Mouse (Mus musculus) large intestine, adult 2 months (tissue): ENCODE measurements around the gene Mif4gd. TPM values are rescaled to one million over a fixed set of nuclear protein-coding genes. Genes with fewer than 3 reads are reported as not detected.

Experiments used
- DNase-seq: peaks from one replicate; pipeline ENCODE4 v3.0.0-alpha.2; 2012; ENCODE audit warnings: low read depth, low spot score
- WGBS: fragments of 180-500 bp; shearing (Covaris S2); methylation state at CpG from one replicate; pipeline ENCODE4 v1.1.7; 2018; 5-methylcytosine and 5-hydroxymethylcytosine counted together
- polyA plus RNA-seq: library from polyadenylated mRNA; depleted of rRNA; stranded (reverse); fragments of >200 nt; gene quantifications from 2 replicates; pipeline ENCODE4 v1.2.3, GENCODE M21; 2012

The Mif4gd gene
- polyA plus RNA-seq, 1 experiment = 114 TPM

- 85% methylated on average over 8 of the region's 8 CpGs for WGBS
Measured at GRCm38 (mm10) chr11:115635041-115635440, 22.3 kb upstream of the Mif4gd start.

GRCm38 (mm10) chr11:115634109-115634508 lies 21.3 kb upstream of the Mif4gd start:
- WGBS = 65% methylated on average over 4 of the region's 4 CpGs
- no peak for DNase-seq

More at GRCm38 (mm10) chr11:115635041-115635440, 22.3 kb upstream of the Mif4gd start:
- no peak for DNase-seq

- 82% methylated on average over 10 of the region's 10 CpGs for WGBS
Measured at GRCm38 (mm10) chr11:115632862-115633261, 20.1 kb upstream of the Mif4gd start.

GRCm38 (mm10) chr11:115632247-115632646 lies 19.5 kb upstream of the Mif4gd start:
- 63% methylated on average over 7 of the region's 7 CpGs for WGBS
- DNase-seq = no peak

More at GRCm38 (mm10) chr11:115632862-115633261, 20.1 kb upstream of the Mif4gd start:
- DNase-seq = no peak

GRCm38 (mm10) chr11:115631505-115631890 lies 18.7 kb upstream of the Mif4gd start:
- no peak for DNase-seq
- WGBS = 27% methylated on average over 3 of the region's 3 CpGs

- no peak for DNase-seq
- 19% methylated on average over 16 of the region's 16 CpGs for WGBS
Measured at GRCm38 (mm10) chr11:115630532-115631504, 18.0 kb upstream of the Mif4gd start.

- no peak for DNase-seq
- 82% methylated on average over 13 of the region's 13 CpGs for WGBS
Measured at GRCm38 (mm10) chr11:115629734-115630531, 17.2 kb upstream of the Mif4gd start.

- DNase-seq = no peak
- WGBS = 40% methylated on average over 13 of the region's 13 CpGs
Measured at GRCm38 (mm10) chr11:115628465-115629101, 15.8 kb upstream of the Mif4gd start.

- under 1% methylated on average over 47 of the region's 47 CpGs for WGBS
- DNase-seq = peak; percentile 99
Measured at GRCm38 (mm10) chr11:115627705-115628464, 15.1 kb upstream of the Mif4gd start, which contains the start of gene Slc25a19. Slc25a19 (minus strand) TSS chr11:115628295.

- no peak for DNase-seq
- WGBS = 38% methylated on average over 11 of the region's 11 CpGs
Measured at GRCm38 (mm10) chr11:115626824-115627616, 14.3 kb upstream of the Mif4gd start.

GRCm38 (mm10) chr11:115625877-115626276 lies 13.1 kb upstream of the Mif4gd start:
- WGBS = 66% methylated on average over 9 of the region's 9 CpGs
- no peak for DNase-seq

- WGBS = 72% methylated on average over 9 of the region's 9 CpGs
- DNase-seq = no peak
Measured at GRCm38 (mm10) chr11:115623487-115624070, 10.8 kb upstream of the Mif4gd start.

- no peak for DNase-seq
- 94% methylated on average over 7 of the region's 7 CpGs for WGBS
Measured at GRCm38 (mm10) chr11:115619949-115620348, 7.2 kb upstream of the Mif4gd start.

- WGBS = 90% methylated on average over 16 of the region's 16 CpGs
- DNase-seq = no peak
Measured at GRCm38 (mm10) chr11:115618732-115619516, 6.2 kb upstream of the Mif4gd start.

- no peak for DNase-seq
- WGBS = 82% methylated on average over 2 of the region's 2 CpGs
Measured at GRCm38 (mm10) chr11:115618001-115618400, 5.2 kb upstream of the Mif4gd start.

- no peak for DNase-seq
- 87% methylated on average over 6 of the region's 6 CpGs for WGBS
Measured at GRCm38 (mm10) chr11:115616893-115617292, 4.1 kb upstream of the Mif4gd start.

- WGBS = 95% methylated on average over 7 of the region's 7 CpGs
- DNase-seq = no peak
Measured at GRCm38 (mm10) chr11:115616371-115616770, 3.6 kb upstream of the Mif4gd start.
